Mouse (Mus musculus) brain, embryonic 18.5 days (tissue): Measurements from ENCODE around the gene Il1rl2.
"Not testable (repeated sequence)": the region's sequence is repeated elsewhere in the genome, so short reads cannot be mapped to it uniquely, and the experiment has no call there.

Experiments used
- DNase-seq: peaks from one replicate; pipeline ENCODE4 v3.0.0-alpha.2; 2012; ENCODE audit warnings: low read depth, low spot score

Gene Il1rl2

DNA sequence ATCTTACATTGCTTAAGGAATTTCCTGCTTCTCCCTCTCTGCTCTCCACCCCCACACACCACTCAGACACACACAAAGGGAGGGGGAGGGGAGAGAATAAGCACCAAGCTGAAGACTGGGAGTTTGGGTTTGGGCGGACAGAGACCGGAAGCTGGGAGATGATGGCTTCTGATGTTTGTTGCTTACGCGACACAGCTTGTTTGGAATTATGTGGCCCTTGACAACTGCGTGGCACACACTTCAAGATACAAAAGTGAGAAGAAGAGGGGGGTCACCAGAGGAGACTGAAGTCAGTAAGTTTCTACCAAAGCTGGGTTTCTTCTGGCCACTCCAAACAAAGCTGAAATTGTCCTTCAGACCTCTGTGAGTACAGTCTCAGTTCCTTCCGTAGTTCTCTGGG lies at the start of gene Il1rl2:
TSS of gene Il1rl2 (plus strand) at position 154 of the 400 bp plus-strand sequence.
- no peak for DNase-seq

DNA sequence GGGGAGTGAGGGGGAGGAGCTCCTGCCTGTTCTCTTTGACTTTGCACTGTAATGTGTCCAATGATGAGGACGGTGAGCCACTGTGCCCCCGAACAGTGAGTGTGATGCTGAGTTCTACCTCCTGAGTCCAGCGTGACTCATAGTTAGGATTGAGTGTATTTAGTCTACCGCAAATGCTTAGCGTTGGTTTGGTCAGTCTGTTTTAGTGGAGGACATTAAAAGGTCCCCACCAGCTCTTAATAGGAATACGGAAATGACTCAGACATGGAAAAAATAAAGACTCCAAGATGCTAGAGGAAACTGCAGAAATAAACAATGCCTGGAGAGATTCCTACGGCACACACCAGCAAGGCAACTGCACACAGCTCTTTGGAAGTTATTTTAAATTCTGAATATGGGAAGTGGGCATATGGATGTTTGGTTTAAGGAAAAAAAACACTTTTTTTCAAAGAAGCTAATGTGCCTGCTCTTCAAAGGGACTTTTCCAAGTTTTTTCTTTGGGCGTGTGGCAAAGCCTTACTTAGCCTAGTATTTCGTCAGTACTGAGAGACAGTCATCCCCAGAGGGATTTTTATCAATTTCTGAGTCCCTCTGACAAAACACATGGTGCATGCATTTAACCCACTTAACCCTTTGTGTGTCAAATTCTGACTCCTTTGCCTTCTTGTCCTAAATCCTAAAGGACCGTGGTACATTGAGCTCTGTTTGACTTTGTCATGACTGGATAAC lies 49.0 kb upstream of the Il1rl2 start:
- DNase-seq = no peak

DNA sequence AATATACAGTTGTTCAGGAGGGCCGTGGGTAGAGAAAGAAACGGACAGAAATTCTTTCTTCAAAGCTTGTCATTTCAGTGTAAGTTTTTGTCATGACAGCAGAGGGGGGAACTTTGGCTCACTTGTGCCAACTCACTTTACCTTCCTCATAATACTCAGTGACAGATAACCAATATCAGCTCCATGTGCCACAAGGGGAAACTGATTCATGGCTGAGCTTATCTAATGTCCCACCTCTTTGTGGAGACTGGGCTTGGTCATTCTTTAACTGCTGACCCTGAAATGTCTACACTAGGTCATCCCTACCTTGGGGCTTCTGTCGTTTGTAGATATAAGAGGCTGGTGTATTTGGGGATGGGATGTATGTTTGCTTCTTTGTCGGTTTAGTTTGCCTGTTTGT lies 46.5 kb upstream of the Il1rl2 start:
- DNase-seq = no peak

DNA sequence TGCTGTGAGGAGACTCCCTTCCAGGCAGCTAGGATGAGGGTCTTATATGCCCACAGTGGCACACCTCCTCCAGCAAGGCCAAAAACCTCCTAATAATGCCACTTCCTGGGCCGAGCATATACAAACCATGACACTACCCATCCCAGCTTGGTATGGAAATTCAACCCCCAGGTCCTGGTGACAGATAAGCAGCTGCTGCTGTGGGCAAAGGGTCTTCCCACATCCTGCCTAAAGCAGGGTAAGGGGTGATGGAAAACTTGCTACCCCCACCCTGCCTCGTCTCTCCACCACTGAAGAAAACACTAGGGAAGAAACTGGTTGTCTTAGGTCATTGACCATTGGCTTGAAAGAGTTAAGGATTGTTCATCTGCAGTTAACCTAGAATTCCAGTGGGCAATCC lies 45.7 kb upstream of the Il1rl2 start:
- no peak for DNase-seq

DNA sequence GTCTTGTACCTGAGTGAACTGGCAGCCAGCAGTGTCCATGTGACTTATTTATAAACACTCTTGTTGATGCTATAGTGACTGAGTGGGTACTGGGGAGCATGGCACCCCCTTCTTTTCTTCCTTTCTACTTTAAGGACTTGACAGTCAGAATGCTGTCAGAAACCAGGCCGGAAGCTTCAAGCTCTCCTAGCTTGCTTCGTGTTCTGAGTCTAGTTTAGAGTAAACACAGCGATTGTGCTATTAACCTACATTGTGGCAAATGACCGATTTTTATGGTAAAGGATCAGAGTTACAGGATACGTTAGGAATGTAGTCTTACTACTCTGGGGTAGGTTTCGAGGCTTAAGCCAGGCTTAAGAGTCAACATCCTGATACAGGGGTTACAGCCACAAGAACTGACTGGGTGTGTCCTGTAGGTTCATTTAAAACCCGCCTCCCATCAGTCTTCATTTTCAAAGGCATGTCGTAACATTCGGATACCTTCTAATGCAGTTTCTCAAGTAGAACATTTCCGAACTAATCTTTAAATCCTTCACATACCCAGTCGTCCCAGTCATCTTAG lies 45.1 kb upstream of the Il1rl2 start:
- no peak for DNase-seq

DNA sequence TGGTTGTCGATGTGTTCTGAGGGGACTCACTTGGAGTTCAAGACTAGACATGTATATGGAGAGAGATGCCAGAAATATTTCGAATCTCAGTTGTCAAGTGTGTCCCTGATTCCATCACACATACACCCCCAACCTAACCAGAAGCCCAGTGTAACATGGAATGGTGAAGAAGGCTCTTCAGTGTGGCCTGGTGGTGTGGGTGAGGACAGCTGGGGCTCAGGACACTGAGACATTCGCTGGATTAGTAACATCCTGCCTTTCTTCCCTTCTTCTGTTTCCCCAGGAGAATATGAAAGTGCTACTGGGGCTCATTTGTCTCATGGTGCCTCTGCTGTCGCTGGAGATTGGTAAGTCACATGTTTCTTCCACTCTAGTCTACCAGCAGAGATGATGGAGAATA lies 42.5 kb upstream of the Il1rl2 start:
- DNase-seq = no peak

DNA sequence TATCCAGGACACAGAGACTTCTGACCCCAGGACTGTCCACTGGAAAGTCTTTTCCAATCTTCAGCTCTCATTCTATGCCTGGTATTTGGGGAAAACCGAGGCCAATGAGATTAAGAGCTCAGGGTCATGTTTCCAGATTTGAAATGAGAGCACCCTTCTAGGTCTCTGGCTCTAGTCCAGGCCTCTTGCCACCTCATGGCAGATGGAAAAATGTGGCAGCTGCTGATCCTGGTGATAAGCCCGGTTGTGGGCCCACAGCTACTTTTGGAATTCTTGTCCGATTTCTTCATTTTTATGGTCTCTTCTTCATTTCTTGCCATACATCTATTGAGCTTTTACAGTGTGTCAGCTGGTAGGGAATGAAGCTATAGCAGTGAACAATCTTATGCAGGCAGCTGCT lies 42.0 kb upstream of the Il1rl2 start:
- DNase-seq = no peak

DNA sequence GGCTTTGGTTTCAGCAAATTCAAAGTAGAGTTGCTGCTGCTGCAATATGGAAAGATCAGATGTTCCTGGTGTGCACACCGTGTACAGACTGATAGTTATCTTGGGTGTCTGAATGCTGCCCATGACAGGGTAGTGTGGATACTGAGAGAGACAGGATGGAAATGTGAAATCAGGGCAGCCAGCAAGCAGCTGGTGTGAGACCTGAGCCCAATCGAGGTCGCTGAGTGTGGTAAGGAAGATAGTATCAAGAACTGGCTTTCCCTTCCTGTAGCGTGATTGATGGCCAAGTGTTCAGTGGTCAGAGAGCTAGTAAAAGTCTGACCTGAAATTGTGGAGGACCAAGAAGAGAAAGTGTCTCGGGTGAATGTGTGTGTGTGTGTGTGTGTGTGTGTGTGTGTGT lies 40.4 kb upstream of the Il1rl2 start:
- no peak for DNase-seq

DNA sequence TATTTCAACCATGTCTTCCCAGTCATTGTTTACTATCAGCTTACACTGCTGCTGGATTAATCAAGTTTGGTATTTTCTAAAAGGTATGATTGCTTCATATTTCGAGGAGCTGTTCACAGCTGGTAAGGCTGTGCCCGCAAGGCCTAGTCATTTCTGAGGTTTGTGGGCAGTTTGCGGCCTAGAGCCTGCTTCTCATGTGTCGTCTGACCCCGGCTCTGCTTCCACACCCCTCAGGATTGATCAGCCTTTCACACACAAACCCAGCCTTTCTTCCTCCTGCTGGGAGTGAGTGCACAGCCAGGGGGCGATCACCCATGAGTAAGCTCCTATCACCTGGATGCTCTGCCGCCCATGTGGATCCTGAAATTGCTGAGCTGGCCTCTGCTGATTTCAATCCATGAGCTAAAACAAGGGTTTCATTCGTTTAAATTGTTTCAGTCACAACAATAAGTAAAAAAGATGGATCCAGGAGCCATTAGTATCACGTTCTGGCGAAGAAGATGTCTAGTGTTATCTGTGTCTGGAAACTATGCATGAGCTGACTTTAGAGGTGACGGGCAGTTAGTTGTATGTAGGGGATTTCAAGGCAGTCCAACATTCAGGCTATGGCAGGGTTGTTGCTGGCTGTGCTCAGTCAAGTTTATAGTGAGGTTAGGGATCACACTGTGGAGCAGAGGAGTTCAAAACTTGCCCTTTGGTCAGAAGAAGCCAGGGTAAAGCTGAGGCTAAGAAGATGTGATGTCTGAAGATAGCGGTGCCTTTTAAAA lies 33.7 kb upstream of the Il1rl2 start:
- DNase-seq = no peak

DNA sequence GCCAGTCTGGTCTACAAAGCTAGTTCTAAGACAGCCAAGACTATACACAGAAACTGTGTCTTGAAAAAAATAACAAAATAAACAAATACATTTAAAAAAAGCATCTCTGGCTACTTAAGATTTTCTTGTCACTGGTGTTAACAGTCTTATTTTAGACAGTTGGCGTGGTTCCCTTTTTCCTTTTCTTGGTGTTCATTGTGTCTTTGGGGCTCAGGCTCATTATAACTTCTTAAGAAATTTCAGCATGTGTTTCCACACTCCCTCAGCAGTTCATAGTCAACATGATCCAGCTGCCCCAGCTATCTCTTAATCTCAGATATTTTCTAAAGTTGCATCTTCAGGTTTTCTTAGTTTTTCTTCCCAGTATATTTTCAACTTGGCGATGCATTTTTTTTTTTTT lies 32.2 kb upstream of the Il1rl2 start:
- DNase-seq = no peak

DNA sequence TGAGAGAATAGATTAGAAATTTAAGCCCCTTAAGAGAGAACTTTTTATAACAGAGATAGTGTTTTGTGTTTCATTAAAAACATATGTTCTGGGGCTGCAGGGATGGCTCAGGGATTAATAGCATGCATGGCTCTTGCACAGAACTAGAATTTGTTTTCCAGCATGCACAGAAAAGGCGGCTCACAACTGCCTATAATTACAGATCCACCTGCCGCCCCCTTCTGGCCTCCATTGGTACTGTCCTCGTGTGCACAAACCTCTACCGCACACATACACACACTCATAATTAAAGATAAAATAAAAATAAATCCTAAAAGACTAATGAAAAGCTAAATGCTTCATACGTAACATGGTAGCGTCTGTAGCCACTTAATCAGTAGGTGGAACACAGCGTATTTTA lies 30.5 kb upstream of the Il1rl2 start:
- no peak for DNase-seq

DNA sequence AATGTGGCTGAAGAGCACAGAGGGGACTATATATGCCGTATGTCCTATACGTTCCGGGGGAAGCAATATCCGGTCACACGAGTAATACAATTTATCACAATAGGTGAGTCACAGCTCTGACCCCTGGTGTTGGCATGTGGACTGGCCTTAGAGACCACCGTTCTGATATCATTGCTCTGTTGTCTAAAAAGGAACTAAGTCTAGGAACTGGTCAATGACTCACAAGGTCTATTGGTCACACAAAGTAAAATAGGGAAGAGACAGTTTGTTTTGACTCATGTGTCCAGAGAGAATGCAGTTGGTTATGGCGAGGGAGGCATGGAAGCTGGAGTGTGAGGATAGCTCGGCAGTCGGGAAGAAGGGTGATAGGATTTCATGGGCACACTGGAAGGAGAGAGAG lies 29.6 kb upstream of the Il1rl2 start:
- DNase-seq = no peak

DNA sequence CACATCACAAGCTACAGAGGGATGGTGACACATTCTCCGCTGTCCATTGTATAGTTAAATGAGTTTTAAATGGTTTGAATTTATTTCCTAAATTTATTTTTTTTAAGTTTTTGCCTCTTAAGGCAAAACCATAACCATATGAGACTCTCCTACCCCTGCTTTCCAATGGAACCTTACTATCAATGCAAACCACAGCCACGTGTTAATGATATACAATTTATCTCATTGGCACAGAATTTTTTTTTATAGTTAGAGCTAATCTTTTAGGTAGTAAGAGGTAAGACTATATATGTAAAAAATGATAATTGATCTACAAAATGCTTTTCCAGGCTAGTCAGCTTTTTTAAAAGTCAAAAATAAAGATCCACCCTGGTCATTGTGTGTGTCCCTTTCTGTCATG lies 26.4 kb upstream of the Il1rl2 start:
- DNase-seq = no peak

DNA sequence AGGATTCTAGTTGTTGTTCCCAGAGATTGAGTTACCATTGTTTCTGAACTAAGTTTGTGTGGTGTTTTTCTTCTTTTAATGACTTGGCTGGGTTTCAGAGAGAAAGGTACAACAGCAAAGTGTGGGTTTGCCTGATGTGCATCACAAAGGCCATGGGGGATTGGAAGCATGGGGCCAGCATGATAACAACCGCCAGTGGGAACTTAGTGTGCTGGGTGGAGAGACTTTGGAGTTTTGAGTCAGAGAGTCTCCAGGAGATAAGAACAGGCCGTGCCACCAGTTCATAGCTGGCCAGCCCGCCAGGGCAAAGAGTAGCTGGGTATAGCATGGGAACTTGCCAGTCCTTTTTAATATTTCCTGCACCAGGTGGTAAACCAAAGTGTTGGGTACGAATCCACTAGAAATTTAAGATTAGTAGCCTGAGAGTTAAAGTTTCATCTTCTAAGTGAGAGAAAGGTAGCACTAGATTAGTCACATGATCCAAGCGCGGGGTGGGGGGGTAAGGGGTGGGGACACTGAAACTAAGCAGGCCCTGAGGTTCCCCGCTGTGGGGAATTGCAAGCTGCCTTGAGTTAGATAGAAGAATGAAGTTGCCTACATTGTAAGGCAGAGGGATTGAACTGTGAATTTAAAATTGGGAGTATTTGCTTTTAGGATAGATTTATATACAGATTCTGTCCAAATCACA lies 21.1 kb upstream of the Il1rl2 start:
- DNase-seq = no peak

DNA sequence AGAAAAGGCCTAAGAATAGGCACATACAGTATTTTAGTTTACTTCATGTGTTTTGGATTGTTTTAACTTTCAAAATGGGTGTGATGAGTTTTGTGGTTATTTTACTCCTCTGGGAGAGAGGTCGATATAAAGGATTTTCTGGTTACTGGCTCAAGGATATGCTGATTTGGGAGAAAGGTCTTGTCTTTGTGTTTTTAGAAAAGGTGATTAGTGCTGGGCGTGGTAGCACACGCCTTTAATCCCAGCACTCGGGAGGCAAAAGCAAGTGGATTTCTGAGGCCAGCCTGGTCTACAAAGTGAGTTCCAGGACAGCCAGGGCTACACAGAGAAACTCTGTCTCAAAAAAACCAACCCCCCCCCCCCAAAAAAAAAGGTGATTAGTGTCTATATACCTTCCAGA lies 20.1 kb upstream of the Il1rl2 start:
- DNase-seq = not testable (repeated sequence)

DNA sequence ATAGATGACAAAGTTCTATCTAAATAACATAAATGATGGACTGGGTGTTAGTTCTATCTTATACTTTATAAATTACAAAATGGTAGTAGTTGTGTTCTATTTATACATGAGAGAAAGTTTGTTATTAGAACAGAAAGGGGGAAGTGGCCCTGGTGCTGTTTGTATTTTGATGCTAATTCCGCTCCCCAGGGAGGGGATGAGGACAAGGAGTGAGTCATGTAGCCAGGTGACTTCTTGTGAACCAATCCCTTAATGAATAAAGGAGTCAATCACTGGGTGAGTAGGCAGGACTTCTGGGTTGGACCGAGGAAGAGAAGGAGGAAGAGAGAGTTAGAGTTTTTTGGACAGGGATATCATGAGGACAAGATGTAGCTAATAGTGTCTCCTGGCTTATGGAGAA lies 18.3 kb upstream of the Il1rl2 start:
- DNase-seq = no peak

DNA sequence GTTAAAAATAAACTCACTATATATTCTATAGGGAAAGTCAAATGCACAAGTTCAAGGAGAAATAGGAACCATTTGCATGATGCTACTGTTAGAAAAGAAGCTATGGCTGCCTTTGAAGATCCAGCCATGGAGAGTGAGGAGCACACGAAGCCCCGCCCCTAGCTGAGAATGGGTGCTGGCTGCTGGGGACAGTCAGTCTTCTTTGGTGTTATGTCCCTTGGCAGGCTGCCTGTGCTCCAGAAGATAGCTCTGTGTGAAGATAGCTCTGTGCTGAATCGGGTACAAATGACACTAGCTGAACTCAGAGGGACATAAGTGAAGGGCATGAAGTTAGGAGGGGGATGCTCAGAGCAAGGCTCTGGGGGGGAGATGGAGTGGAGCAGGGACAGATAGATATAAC lies 13.3 kb upstream of the Il1rl2 start:
- DNase-seq = no peak

DNA sequence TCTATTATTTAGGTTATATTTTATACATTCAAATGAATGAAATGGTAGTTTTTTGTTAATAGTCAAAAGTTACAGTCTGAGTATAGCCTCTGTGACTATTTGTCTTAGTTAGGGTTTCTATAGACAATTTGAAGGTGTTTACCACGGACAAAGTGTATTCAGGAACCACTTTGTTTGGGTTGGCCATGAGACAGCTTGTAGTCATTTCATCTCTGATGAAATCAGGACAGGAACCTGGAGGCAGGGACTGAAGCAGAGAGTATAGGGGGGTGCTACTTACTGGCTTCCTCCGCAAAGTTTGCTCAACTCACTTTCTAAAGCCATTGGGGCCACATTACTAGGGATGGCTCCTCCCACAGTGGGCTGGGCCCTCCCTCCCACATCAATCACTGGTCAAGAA lies 12.8 kb upstream of the Il1rl2 start:
- DNase-seq = no peak

DNA sequence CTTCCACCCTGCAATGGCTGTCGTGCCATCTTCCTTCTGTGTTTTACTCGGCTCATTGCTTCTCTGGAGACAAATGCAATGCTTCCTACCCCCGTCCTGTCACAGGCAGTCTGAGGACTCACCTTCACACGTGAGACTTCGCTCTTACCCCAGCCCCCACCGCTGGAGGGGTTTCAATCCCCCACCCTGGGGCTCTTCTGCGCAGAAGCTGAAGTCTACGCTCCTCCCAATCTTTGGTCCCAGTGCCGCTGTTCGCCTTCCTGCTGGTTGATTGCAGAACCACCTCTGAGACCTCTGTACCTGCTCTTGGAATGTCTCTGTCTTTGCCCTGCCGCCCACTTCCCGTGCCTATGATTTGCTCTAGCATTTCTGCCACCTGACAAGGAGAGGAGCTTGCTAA lies 10.4 kb upstream of the Il1rl2 start:
- DNase-seq = no peak

DNA sequence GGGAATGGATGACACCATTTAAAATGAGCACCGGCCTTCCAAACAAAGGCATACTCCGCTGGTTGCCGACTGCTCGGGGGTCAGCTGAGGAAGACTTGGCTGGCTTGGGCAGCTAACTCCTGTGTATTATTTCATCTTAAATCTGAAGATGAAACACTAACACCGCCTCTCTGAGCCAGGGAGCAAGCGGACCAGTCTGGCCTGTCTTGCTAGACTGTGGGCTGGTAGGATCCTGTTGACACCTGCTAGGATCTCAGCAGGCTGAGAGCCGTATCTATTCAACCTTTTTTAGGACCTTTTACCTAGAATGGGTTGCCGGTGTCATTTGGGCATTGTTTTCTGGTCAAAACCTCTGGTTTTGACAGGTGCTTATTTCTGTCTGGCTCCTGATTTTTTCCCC lies 6.8 kb upstream of the Il1rl2 start:
- DNase-seq = no peak

DNA sequence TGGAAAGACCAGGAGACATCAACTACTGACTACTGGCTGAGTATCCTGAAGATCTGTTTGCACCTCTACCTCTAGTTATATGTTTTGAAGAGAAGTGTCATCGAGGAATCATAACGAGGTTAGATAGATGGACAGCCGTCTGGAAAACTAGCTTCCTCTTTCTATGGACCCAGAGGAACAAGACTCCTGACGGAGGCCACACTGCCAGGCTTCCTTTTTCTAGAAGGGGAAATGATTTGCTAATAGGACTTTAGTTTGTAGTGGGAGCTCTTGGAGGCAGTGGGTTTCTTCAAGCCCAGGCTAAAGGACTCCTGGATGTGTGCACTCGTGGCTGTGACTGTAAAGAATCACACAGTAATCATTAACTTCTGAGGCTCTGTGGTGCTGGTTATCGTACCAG lies 2.6 kb upstream of the Il1rl2 start:
- DNase-seq = no peak

DNA sequence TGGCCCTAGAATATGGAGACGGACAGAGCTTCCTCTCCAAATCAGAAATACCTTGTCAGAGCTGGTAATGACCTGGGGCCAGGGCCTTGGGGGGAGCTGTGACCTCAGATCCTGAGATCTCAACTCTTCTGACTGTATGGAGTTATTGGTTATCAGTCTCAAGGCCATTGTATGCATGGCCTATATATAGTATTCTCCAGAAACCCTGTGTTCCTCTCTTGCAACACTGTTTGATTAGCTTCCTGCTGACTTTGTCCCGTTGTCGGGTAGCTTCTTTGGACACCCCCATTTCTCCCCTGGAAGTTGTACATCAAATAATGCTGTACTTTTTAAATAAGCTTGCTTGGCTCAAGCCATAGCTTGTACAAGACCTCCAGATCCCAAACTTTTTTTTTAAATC lies 1.9 kb upstream of the Il1rl2 start:
- DNase-seq = no peak
